Mouse (Mus musculus): Measurements from ENCODE around the gene Map3k20. TPM values are rescaled to one million over a fixed set of nuclear protein-coding genes. Genes with fewer than 3 reads are reported as not detected.

The Map3k20 gene
- polyA plus RNA-seq, 1 experiment from 2014 or later = 7.4 TPM

GRCm38 (mm10) chr2:72471415-72472070 is 186.1 kb downstream of the Map3k20 start:
- Histone ChIP-seq H3K4me3 (no peak overlapping the region), H3K27ac (no peak overlapping the region)
- 74% methylated on average over 16 of the region's 16 CpGs for WGBS

DNA sequence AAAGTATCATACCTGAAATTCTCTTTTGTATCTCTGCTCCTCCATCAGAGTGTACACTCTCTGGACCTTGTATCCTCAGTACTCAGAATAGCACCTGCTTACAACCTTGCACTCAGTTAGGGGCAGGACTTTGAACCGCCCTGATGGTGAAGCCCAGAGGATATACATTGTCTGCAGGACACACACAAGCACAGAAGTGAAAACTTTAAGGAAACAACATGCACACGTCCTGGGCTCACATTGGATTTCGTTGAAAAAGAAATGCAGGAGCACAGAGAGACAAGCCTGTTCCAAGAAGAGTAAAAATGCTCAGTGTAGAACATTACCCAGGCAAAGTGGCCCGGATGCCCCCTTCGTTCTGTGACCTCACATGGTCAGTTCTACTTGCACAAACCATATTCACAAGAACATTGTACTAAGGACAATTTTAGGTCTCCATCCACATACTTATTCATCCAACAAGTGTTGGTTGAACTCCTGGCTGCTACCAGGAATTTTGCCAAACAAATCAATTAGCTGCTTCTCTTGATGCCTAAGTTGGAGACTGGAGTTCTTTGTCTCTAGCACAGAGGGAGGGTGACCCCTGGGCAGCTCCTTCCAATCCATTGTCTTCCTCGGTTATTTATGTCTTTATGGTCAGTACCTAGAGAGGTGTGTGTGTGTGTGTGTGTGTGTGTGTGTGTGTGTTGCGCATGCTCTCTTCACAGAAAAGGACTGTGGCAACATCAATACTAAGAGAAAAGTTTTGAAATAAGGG is 189.3 kb downstream of the Map3k20 start:
- Histone ChIP-seq H3K27me3 (ENCODE audit: insufficient read depth, poor library complexity, severe bottlenecking) (peaks cover 23% of the 10 kb centered on the region), H3K4me3 (peak overlapping the region; percentile 88), H3K4me1 (replicated peaks) (peaks cover 49% of the 10 kb centered on the region), H3K9me3 (no peaks in the 10 kb centered on the region), H3K36me3 (peaks cover 14% of the 10 kb centered on the region), H3K27ac (peak overlapping the region; percentile 99)
- DNase-seq (ENCODE audit: low spot score) = peak; percentile 57
- 26% methylated on average over 7 of the region's 7 CpGs for WGBS

More at GRCm38 (mm10) chr2:72471415-72472070, 186.1 kb downstream of the Map3k20 start:
- Histone ChIP-seq H3K4me1 (replicated peaks) (peaks cover 19% of the 10 kb centered on the region), H3K27me3 (ENCODE audit: insufficient read depth, poor library complexity, severe bottlenecking) (peaks cover 23% of the 10 kb centered on the region), H3K36me3 (no peaks in the 10 kb centered on the region), H3K9me3 (no peaks in the 10 kb centered on the region)
- no peak for DNase-seq (ENCODE audit: low spot score)

DNA sequence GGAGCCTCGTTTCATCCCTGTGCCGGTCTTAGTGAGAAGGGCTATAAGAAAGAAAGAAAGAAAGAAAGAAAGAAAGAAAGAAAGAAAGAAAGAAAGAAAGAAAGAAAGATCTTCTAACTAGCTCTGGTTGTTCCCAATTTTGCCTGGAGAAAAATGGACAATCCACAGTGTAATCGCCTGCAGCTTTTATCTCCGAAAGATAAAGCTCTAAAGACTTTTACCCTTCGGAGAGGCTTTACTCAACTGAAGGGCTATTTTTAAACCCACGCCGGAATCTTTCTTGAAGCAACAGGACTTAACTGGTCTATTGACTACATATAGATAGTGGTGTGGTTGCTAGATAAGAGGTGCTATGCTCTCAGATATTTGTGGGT is 190.0 kb downstream of the Map3k20 start:
- peaks cover 23% of the 10 kb centered on the region for H3K27me3 ChIP-seq (ENCODE audit: insufficient read depth, poor library complexity, severe bottlenecking)
- WGBS = under 1% methylated on average over 7 of the region's 7 CpGs
- H3K9me3 ChIP-seq = no peaks in the 10 kb centered on the region
- no peak for DNase-seq (ENCODE audit: low spot score)
- peak overlapping the region; percentile 88 for H3K4me3 ChIP-seq
- peaks cover 21% of the 10 kb centered on the region for H3K36me3 ChIP-seq
- H3K27ac ChIP-seq = peak overlapping the region; percentile 99
- H3K4me1 ChIP-seq (replicated peaks) = peaks cover 55% of the 10 kb centered on the region

GRCm38 (mm10) chr2:72475797-72476485 is 190.5 kb downstream of the Map3k20 start, which contains the start of gene Cdca7:
Cdca7 (plus strand) TSS chr2:72476159.
- under 1% methylated on average over 58 of the region's 58 CpGs for WGBS
- Histone ChIP-seq H3K36me3 (peaks cover 26% of the 10 kb centered on the region), H3K27me3 (ENCODE audit: insufficient read depth, poor library complexity, severe bottlenecking) (peaks cover 23% of the 10 kb centered on the region), H3K4me1 (replicated peaks) (peaks cover 55% of the 10 kb centered on the region), H3K9me3 (no peaks in the 10 kb centered on the region), H3K27ac (peak within 1 kb of the TSS; percentile 99), H3K4me3 (peak within 1 kb of the TSS; percentile 88)
- peak; percentile 88 for DNase-seq (ENCODE audit: low spot score)

GRCm38 (mm10) chr2:72476486-72477211 is 191.2 kb downstream of the Map3k20 start:
- Histone ChIP-seq H3K27me3 (ENCODE audit: insufficient read depth, poor library complexity, severe bottlenecking) (peaks cover 23% of the 10 kb centered on the region), H3K27ac (peak overlapping the region; percentile 99), H3K36me3 (peaks cover 34% of the 10 kb centered on the region), H3K4me3 (peak overlapping the region; percentile 88), H3K4me1 (replicated peaks) (peaks cover 55% of the 10 kb centered on the region), H3K9me3 (no peaks in the 10 kb centered on the region)
- WGBS = under 1% methylated on average over 53 of the region's 53 CpGs
- DNase-seq (ENCODE audit: low spot score) = peak; percentile 61

DNA sequence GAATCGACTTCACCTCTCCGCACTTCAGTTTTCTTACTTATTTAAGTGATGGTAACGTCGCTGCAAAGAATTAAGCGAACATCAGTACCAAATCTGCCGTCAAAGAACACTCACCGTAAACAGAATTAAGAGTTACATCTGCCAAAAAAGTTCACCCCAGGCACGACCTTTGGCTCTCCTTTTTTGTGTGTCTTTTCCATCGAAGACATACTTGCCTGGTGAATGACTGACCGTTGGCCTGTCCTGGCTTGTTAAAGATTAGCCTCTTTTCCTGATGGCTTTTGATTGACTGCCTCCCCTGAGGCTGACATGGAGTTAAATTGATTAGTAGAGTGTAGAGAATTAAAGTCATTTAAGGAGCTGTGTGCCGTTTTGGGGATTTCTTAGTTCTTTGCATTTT is 191.8 kb downstream of the Map3k20 start:
- Histone ChIP-seq H3K4me1 (replicated peaks) (peaks cover 55% of the 10 kb centered on the region), H3K27ac (peak overlapping the region; percentile 99)
- 3% methylated on average over 11 of the region's 11 CpGs for WGBS

DNA sequence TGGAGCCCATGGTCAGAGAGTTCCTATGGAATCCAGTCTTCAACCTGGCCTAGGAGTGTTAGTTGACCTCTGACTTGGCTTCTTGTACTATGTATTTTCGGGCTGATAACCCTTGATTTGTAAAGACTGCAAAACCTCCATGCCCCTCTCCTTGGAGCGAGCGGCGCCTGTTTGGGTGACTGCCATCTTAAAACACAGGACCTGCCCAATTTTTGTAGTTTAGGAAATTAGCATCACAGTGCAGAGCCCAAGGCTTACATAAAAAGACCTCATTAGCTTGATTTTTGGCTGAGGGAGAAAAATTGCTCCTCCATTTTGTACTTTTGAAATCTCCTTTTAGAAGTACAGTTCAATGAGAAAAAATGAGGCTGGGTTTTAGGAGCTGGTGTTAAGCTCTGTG is 192.7 kb downstream of the Map3k20 start:
- DNase-seq (ENCODE audit: low spot score) = no peak
- H3K4me1 ChIP-seq (replicated peaks) = peaks cover 55% of the 10 kb centered on the region

More for the DNA sequence above, 191.8 kb downstream of the Map3k20 start:
- Histone ChIP-seq H3K27me3 (ENCODE audit: insufficient read depth, poor library complexity, severe bottlenecking) (peaks cover 23% of the 10 kb centered on the region), H3K9me3 (no peaks in the 10 kb centered on the region), H3K36me3 (peaks cover 39% of the 10 kb centered on the region), H3K4me3 (peak overlapping the region; percentile 88)
- DNase-seq (ENCODE audit: low spot score) = no peak

DNA sequence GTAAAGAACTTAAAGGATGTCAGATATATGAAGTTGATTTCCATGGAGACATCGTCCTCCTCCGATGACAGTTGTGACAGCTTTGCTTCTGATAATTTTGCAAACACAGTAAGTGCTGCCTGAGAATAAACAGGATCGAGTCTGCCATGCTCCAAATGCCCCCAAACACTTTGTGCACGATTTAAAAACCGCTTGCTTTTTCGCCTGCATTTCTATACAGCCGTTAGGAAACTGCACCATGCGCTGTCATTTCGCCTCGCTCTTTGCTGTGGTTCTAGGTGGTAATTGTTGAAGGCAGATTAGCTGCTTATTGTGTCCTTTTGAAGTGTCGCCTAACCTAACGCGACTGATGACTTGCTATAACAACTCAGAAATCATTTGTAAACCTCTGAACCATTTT is 193.5 kb downstream of the Map3k20 start:
- H3K4me3 ChIP-seq = peak overlapping the region; percentile 9
- H3K27ac ChIP-seq = no peak overlapping the region
- peaks cover 53% of the 10 kb centered on the region for H3K4me1 ChIP-seq (replicated peaks)
- DNase-seq (ENCODE audit: low spot score) = no peak
- WGBS = 78% methylated on average over 13 of the region's 13 CpGs
- peaks cover 56% of the 10 kb centered on the region for H3K36me3 ChIP-seq
- H3K27me3 ChIP-seq (ENCODE audit: insufficient read depth, poor library complexity, severe bottlenecking) = peaks cover 9% of the 10 kb centered on the region
- no peaks in the 10 kb centered on the region for H3K9me3 ChIP-seq

More for the DNA sequence above, 192.7 kb downstream of the Map3k20 start:
- 83% methylated on average over 4 of the region's 4 CpGs for WGBS
- Histone ChIP-seq H3K27ac (peak overlapping the region; percentile 23; the same call in 1 of the 2 replicates), H3K4me3 (peak overlapping the region; percentile 88), H3K27me3 (ENCODE audit: insufficient read depth, poor library complexity, severe bottlenecking) (peaks cover 15% of the 10 kb centered on the region), H3K9me3 (no peaks in the 10 kb centered on the region), H3K36me3 (peaks cover 49% of the 10 kb centered on the region)

GRCm38 (mm10) chr2:72479818-72480217 is 194.4 kb downstream of the Map3k20 start:
- Histone ChIP-seq H3K36me3 (peaks cover 65% of the 10 kb centered on the region), H3K4me1 (replicated peaks) (peaks cover 46% of the 10 kb centered on the region), H3K27ac (no peak overlapping the region), H3K9me3 (no peaks in the 10 kb centered on the region), H3K4me3 (no peak overlapping the region), H3K27me3 (ENCODE audit: insufficient read depth, poor library complexity, severe bottlenecking) (0 out of 2 replicates have a peak, but pooled peaks cover under 1% of the 10 kb centered on the region)
- 93% methylated on average over 9 of the region's 9 CpGs for WGBS
- DNase-seq (ENCODE audit: low spot score) = no peak

- no peak overlapping the region for H3K27ac ChIP-seq
- no peak for DNase-seq (ENCODE audit: low spot score)
Observed at GRCm38 (mm10) chr2:72491650-72492049, 206.2 kb downstream of the Map3k20 start.

More at GRCm38 (mm10) chr2:72491650-72492049, 206.2 kb downstream of the Map3k20 start:
- WGBS = 59% methylated on average over 7 of the region's 7 CpGs
- peaks cover 12% of the 10 kb centered on the region for H3K36me3 ChIP-seq
- H3K27me3 ChIP-seq (ENCODE audit: insufficient read depth, poor library complexity, severe bottlenecking) = peaks cover 8% of the 10 kb centered on the region
- no peaks in the 10 kb centered on the region for H3K9me3 ChIP-seq
- H3K4me3 ChIP-seq = no peak overlapping the region
- peaks cover 3% of the 10 kb centered on the region; the same call in 1 of the 2 replicates for H3K4me1 ChIP-seq (replicated peaks)

All from hindbrain, embryonic 10.5 days (tissue).